8 mouse cellular contexts compared by ENCODE assay signal in the genomic region with DNA sequence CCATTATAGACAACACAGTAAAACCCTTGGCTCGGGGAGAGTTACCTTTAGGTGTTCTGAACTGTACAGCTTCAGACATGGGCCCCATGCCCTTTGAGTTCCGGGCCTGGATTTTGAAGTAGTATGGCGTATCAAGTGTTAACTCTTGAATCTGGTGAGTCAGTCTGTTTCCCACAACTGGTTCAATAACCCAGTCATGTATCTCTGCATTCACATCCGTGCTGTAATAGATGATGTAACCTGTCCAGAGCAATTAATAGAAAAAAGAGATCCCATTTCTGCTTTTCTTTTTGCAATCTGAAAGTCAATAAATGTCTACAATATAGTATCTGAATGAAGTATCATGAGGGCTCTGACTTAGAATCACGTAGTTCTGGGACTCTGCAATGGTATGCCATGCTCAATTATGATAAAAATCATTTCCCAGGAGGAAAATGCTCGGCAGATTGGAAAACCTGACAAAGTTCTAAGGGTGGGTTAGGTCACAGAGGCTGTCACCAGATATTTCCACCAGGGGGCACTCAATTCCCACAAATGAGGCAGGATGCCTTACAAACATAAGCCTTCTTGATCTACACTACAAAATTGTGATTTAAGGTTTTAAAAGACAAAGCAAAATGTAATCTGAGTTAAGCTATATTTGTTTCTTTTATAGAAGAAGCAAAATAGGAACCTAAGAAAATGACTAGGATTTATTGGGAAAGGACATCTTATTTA.
A peak's percentile ranks its signal among the peaks of the same experiment; 100 is the strongest.
DNase-seq lines count a peak whose midpoint lies in the region; ATAC-seq and TF ChIP-seq lines count a peak whose summit lies in the region.

No protein-coding gene starts in this region.

- no peak overlapping the region for H3K4me3 ChIP-seq in intestine, postnatal 0 days (ENCODE audit: low read depth, low read length)
- no peak overlapping the region for H3K4me3 ChIP-seq in intestine, embryonic 16.5 days (ENCODE audit: low read length)
- H3K4me3 ChIP-seq in forebrain, embryonic 11.5 days (ENCODE audit: low read depth, low read length), result no peak overlapping the region

- H3K36me3 ChIP-seq in intestine, postnatal 0 days (ENCODE audit: control insufficient read depth, insufficient read depth), result peaks cover 16% of the 10 kb centered on the region
- no peaks in the 10 kb centered on the region for H3K36me3 ChIP-seq in intestine, embryonic 16.5 days (ENCODE audit: control insufficient read depth, insufficient read depth, low read length)
- no peaks in the 10 kb centered on the region for H3K36me3 ChIP-seq in forebrain, embryonic 11.5 days (ENCODE audit: control insufficient read depth, insufficient read depth, low read length)

- no peaks in the 10 kb centered on the region for H3K9me3 ChIP-seq in intestine, postnatal 0 days (ENCODE audit: control insufficient read depth)
- no peaks in the 10 kb centered on the region for H3K9me3 ChIP-seq in intestine, embryonic 16.5 days (ENCODE audit: control insufficient read depth, low read length)
- no peaks in the 10 kb centered on the region for H3K9me3 ChIP-seq in forebrain, embryonic 11.5 days (ENCODE audit: control insufficient read depth, low read length)

- H3K9ac ChIP-seq in intestine, postnatal 0 days (ENCODE audit: low read depth, low read length), result no peak overlapping the region
- no peak overlapping the region for H3K9ac ChIP-seq in intestine, embryonic 16.5 days (ENCODE audit: low read depth, low read length)
- no peak overlapping the region for H3K9ac ChIP-seq in forebrain, embryonic 11.5 days (ENCODE audit: low read length)

- peak; percentile 43; the same call in 1 of the 2 replicates for ATAC-seq in intestine, postnatal 0 days
- no peak for ATAC-seq in intestine, embryonic 16.5 days
- ATAC-seq in forebrain, embryonic 11.5 days (replicated peaks; ENCODE audit: low FRiP score), result no peak

- no peak overlapping the region for H3K4me2 ChIP-seq in intestine, postnatal 0 days (replicated peaks; ENCODE audit: low read depth)
- H3K4me2 ChIP-seq in intestine, embryonic 16.5 days (ENCODE audit: low read depth, low read length), result no peak overlapping the region
- H3K4me2 ChIP-seq in forebrain, embryonic 11.5 days (ENCODE audit: low read depth, low read length, severe bottlenecking), result no peak overlapping the region

- 56% methylated on average over 6 of the region's 6 CpGs for WGBS in intestine, postnatal 0 days
- 64% methylated on average over 6 of the region's 6 CpGs for WGBS in intestine, embryonic 16.5 days
- WGBS in forebrain, embryonic 11.5 days, result 71% methylated on average over 6 of the region's 6 CpGs

- H3K4me1 ChIP-seq in intestine, postnatal 0 days (replicated peaks; ENCODE audit: control insufficient read depth, insufficient read depth, low read length), result 0 out of 2 replicates have a peak, but pooled peaks cover 2% of the 10 kb centered on the region
- no peaks in the 10 kb centered on the region for H3K4me1 ChIP-seq in intestine, embryonic 16.5 days (ENCODE audit: control insufficient read depth, insufficient read depth, low read length)
- H3K4me1 ChIP-seq in forebrain, embryonic 11.5 days (replicated peaks; ENCODE audit: control insufficient read depth, insufficient read depth, low read length), result no peaks in the 10 kb centered on the region

- H3K27me3 ChIP-seq in intestine, postnatal 0 days (replicated peaks; ENCODE audit: control insufficient read depth, insufficient read depth, low read length), result no peaks in the 10 kb centered on the region
- H3K27me3 ChIP-seq in intestine, embryonic 16.5 days (replicated peaks; ENCODE audit: control insufficient read depth, insufficient read depth, low read length), result no peaks in the 10 kb centered on the region
- no peaks in the 10 kb centered on the region for H3K27me3 ChIP-seq in forebrain, embryonic 11.5 days (ENCODE audit: control insufficient read depth, insufficient read depth, low read length)

- no peak overlapping the region for H3K27ac ChIP-seq in intestine, postnatal 0 days (ENCODE audit: low read depth, low read length)
- no peak overlapping the region for H3K27ac ChIP-seq in intestine, embryonic 16.5 days (ENCODE audit: low read length)
- H3K27ac ChIP-seq in forebrain, embryonic 11.5 days (ENCODE audit: low read depth, low read length), result no peak overlapping the region

- peak; percentile 79 for TF ChIP-seq CTCF in intestine, postnatal 0 days (IDR thresholded peaks at IDR 0.05; ENCODE audit: low read depth)

- DNase-seq in ES-CJ7 (ENCODE audit: low read depth, low spot score), result peak; percentile 41
- DNase-seq in brain, adult 2 months (ENCODE audit: low read depth, low spot score), result peak; percentile 78
- DNase-seq in forebrain, embryonic 11.5 days (ENCODE audit: low spot score), result peak; percentile 64
- peak; percentile 61 to 66 for DNase-seq in kidney, postnatal 4 days
- DNase-seq in lung, postnatal 14 days, result peak; percentile 68
- DNase-seq in thymus, postnatal 25 days, result peak; percentile 25

Comparison
In these comparisons a context has a peak if more than half of its experiments do, and no peak if none do; other contexts are left out.
1. DNase-seq: peak in every context shown above with its lines; median percentile 78 in brain, adult 2 months; 68 in lung, postnatal 14 days; 64 in forebrain, embryonic 11.5 days; 64 in kidney, postnatal 4 days; 41 in ES-CJ7; 25 in thymus, postnatal 25 days.